Mouse (Mus musculus): ENCODE data around the gene Gm4952. TPM values are rescaled to one million over a fixed set of nuclear protein-coding genes. Genes with fewer than 3 reads are reported as not detected.

Gene Gm4952
- not detected in 4 replicates for total RNA-seq (2023; ENCODE audit: inconsistent age)

GRCm38 (mm10) chr19:12599674-12600073 lies at the start of gene Gm4952:
Gm4952 (plus strand) TSS chr19:12599974.

GRCm38 (mm10) chr19:12633176-12633575 lies 33.4 kb downstream of the Gm4952 start, which contains the start of gene Glyat:
Glyat (plus strand) TSS chr19:12633308.

GRCm38 (mm10) chr19:12670139-12670538 lies 70.4 kb downstream of the Gm4952 start, which contains the start of gene Olfr1442:
Olfr1442 (plus strand) TSS chr19:12670439.

GRCm38 (mm10) chr19:12677812-12678211 lies 78.0 kb downstream of the Gm4952 start, which contains the start of gene Olfr1443:
Olfr1443 (plus strand) TSS chr19:12678112.

Other genes starting within 250 kb of the Gm4952 start
- not detected in 4 replicates for gene Olfr1440, start 212.7 kb upstream of the Gm4952 start, total RNA-seq (2023; ENCODE audit: inconsistent age)
- not detected in 4 replicates for gene Olfr1441, start 182.5 kb upstream of the Gm4952 start, total RNA-seq (2023; ENCODE audit: inconsistent age)
- gene Pfpl, start 172.1 kb upstream of the Gm4952 start, total RNA-seq (2023; ENCODE audit: inconsistent age): not detected in 4 replicates
- 41.6 to 51.2 TPM (median 46.3 TPM) in 4 replicates for gene Mpeg1, start 139.2 kb upstream of the Gm4952 start, total RNA-seq (2023; ENCODE audit: inconsistent age)
- 9.3 to 12.6 TPM (median 11.3 TPM) in 4 replicates for gene Dtx4, start 98.5 kb upstream of the Gm4952 start, total RNA-seq (2023; ENCODE audit: inconsistent age)
- gene Fam111a, start 54.2 kb upstream of the Gm4952 start, total RNA-seq (2023; ENCODE audit: inconsistent age): 136 to 142 TPM (median 138 TPM) in 4 replicates
- gene Glyat, start 33.3 kb downstream of the Gm4952 start, total RNA-seq (2023; ENCODE audit: inconsistent age): not detected in 4 replicates
- gene Olfr1442, start 70.5 kb downstream of the Gm4952 start, total RNA-seq (2023; ENCODE audit: inconsistent age): not detected in 4 replicates
- not detected in 4 replicates for gene Olfr1443, start 78.1 kb downstream of the Gm4952 start, total RNA-seq (2023; ENCODE audit: inconsistent age)
- gene Keg1, start 95.8 kb downstream of the Gm4952 start, total RNA-seq (2023; ENCODE audit: inconsistent age): not detected in 4 replicates
- 3.6 to 5.9 TPM (median 4.2 TPM) in 4 replicates for gene Cntf, start 165.7 kb downstream of the Gm4952 start, total RNA-seq (2023; ENCODE audit: inconsistent age)
- gene Zfp91, start 196.2 kb downstream of the Gm4952 start, total RNA-seq (2023; ENCODE audit: inconsistent age): 85.2 to 90.8 TPM (median 88.5 TPM) in 4 replicates
- 81.9 to 88.1 TPM (median 84.2 TPM) in 4 replicates for gene Lpxn, start 196.2 kb downstream of the Gm4952 start, total RNA-seq (2023; ENCODE audit: inconsistent age)
- gene Gm5244, start 246.7 kb downstream of the Gm4952 start, total RNA-seq (2023; ENCODE audit: inconsistent age): 2.7 to 5.5 TPM (median 4.1 TPM) in 4 replicates

Data from B cell, adult (primary cell).